Mouse (Mus musculus): ENCODE measurements at regions not wholly inside any gene's neighbourhood (a gene's known extent, or its start where the extent isn't known, plus 50 kb on each side); places are given as distances from the start of the nearest gene placed in this dataset.
"Not testable (repeated sequence)": the region's sequence is repeated elsewhere in the genome, so short reads cannot be mapped to it uniquely, and the experiment has no call there.

DNA sequence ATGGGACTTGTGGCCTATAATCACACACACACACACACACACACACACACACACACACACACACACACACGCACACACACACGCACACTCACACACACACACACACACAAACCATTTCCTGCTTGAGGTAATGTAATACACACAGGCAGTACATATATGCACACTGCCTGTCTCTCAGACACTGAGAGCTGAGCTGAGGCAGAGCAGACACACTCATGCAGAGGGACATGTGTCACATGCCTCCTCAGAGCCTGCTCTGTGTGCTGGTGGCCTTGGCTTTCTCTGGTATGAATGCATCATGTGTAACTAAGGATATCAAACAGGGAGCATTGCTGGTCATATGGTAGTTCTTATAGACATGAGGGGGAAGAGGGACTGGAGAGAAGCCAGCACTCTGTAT, 604.7 kb downstream of the Dad1 start:
- not testable (repeated sequence) for H3K9ac ChIP-seq (ENCODE audit: low read depth, low read length); H3K36me3 ChIP-seq (ENCODE audit: control insufficient read depth, insufficient read depth, low read length); H3K9me3 ChIP-seq (ENCODE audit: control insufficient read depth, low read length); H3K4me2 ChIP-seq (replicated peaks; ENCODE audit: low read depth, low read length); H3K27me3 ChIP-seq (ENCODE audit: control insufficient read depth, insufficient read depth, low read length); H3K27ac ChIP-seq (ENCODE audit: low read depth, low read length); ATAC-seq (ENCODE audit: low FRiP score, low TSS enrichment); H3K4me3 ChIP-seq (ENCODE audit: low read length); H3K4me1 ChIP-seq (ENCODE audit: control insufficient read depth, insufficient read depth, low read length)
- WGBS: 83% methylated on average over 2 of the region's 2 CpGs

DNA sequence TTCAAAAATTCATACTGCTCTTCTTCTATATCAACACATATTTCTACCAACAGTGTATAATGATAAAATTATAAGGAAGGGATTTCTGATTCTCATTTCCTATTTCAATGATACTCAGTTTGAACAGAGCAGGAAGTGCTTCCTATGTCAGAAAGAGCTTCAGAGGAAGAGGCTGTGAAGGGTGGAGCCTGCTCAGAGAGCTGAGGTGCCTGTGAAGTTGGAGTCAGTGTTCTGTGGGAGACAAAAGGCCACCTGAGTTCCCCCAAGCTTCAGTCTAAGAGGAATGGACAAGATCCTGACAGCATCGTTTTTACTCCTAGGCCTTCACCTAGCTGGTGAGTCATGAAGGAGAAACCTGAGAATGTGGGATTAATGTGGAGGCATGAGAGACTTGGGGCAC, 613.5 kb downstream of the Dad1 start:
- not testable (repeated sequence) for H3K36me3 ChIP-seq (ENCODE audit: control insufficient read depth, insufficient read depth, low read length); H3K9ac ChIP-seq (ENCODE audit: low read depth, low read length); H3K4me3 ChIP-seq (ENCODE audit: low read length); H3K27me3 ChIP-seq (ENCODE audit: control insufficient read depth, insufficient read depth, low read length); H3K4me1 ChIP-seq (ENCODE audit: control insufficient read depth, insufficient read depth, low read length); ATAC-seq (ENCODE audit: low FRiP score, low TSS enrichment); H3K9me3 ChIP-seq (ENCODE audit: control insufficient read depth, low read length); H3K4me2 ChIP-seq (replicated peaks; ENCODE audit: low read depth, low read length); H3K27ac ChIP-seq (ENCODE audit: low read depth, low read length)
- WGBS: 33% methylated on average over 1 of the region's 1 CpGs

- not testable (repeated sequence) for ATAC-seq (ENCODE audit: low FRiP score, low TSS enrichment); H3K9ac ChIP-seq (ENCODE audit: low read depth, low read length)
- 73% methylated on average over 1 of the region's 1 CpGs for WGBS
Observed at GRCm38 (mm10) chr14:53637664-53638063, 616.2 kb downstream of the Dad1 start.

GRCm38 (mm10) chr14:53635206-53635605, 618.7 kb downstream of the Dad1 start:
- not testable (repeated sequence) for H3K27ac ChIP-seq (ENCODE audit: low read depth, low read length); ATAC-seq (ENCODE audit: low FRiP score, low TSS enrichment)
- 66% methylated on average over 7 of the region's 7 CpGs for WGBS

More at GRCm38 (mm10) chr14:53637664-53638063, 616.2 kb downstream of the Dad1 start:
- H3K27ac ChIP-seq (ENCODE audit: low read depth, low read length); H3K4me2 ChIP-seq (replicated peaks; ENCODE audit: low read depth, low read length); H3K36me3 ChIP-seq (ENCODE audit: control insufficient read depth, insufficient read depth, low read length); H3K27me3 ChIP-seq (ENCODE audit: control insufficient read depth, insufficient read depth, low read length); H3K4me3 ChIP-seq (ENCODE audit: low read length); H3K9me3 ChIP-seq (ENCODE audit: control insufficient read depth, low read length); H3K4me1 ChIP-seq (ENCODE audit: control insufficient read depth, insufficient read depth, low read length): not testable (repeated sequence)

GRCm38 (mm10) chr14:53634320-53634979, 619.5 kb downstream of the Dad1 start:
- not testable (repeated sequence) for H3K27ac ChIP-seq (ENCODE audit: low read depth, low read length); ATAC-seq (ENCODE audit: low FRiP score, low TSS enrichment); H3K36me3 ChIP-seq (ENCODE audit: control insufficient read depth, insufficient read depth, low read length); H3K4me3 ChIP-seq (ENCODE audit: low read length); H3K9ac ChIP-seq (ENCODE audit: low read depth, low read length); H3K9me3 ChIP-seq (ENCODE audit: control insufficient read depth, low read length); H3K4me2 ChIP-seq (replicated peaks; ENCODE audit: low read depth, low read length); H3K4me1 ChIP-seq (ENCODE audit: control insufficient read depth, insufficient read depth, low read length); H3K27me3 ChIP-seq (ENCODE audit: control insufficient read depth, insufficient read depth, low read length)
- WGBS: 39% methylated on average over 4 of the region's 5 CpGs

More at GRCm38 (mm10) chr14:53635206-53635605, 618.7 kb downstream of the Dad1 start:
- not testable (repeated sequence) for H3K9me3 ChIP-seq (ENCODE audit: control insufficient read depth, low read length); H3K9ac ChIP-seq (ENCODE audit: low read depth, low read length); H3K4me3 ChIP-seq (ENCODE audit: low read length); H3K4me1 ChIP-seq (ENCODE audit: control insufficient read depth, insufficient read depth, low read length); H3K36me3 ChIP-seq (ENCODE audit: control insufficient read depth, insufficient read depth, low read length); H3K27me3 ChIP-seq (ENCODE audit: control insufficient read depth, insufficient read depth, low read length); H3K4me2 ChIP-seq (replicated peaks; ENCODE audit: low read depth, low read length)

DNA sequence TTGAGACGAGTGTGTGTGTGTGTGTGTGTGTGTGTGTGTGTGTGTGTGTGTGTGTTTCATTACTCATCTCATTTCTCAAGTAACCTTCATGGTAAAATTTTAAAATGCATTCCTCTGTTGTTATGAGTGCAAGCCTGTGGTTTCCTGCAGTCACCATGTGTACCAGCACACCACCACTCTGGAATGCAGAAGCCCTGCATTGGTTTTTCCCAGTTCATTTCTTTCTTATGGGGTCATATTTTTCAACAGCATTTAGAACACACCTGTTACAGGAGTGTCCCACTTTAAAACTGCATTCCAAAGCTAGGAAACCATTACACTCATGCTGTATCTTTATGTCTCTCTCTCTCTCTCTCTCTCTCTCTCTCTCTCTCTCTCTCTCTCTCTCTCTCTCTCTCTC, 620.2 kb downstream of the Dad1 start:
- H3K9ac ChIP-seq (ENCODE audit: low read depth, low read length); ATAC-seq (ENCODE audit: low FRiP score, low TSS enrichment); H3K27me3 ChIP-seq (ENCODE audit: control insufficient read depth, insufficient read depth, low read length); H3K4me1 ChIP-seq (ENCODE audit: control insufficient read depth, insufficient read depth, low read length); H3K4me3 ChIP-seq (ENCODE audit: low read length); H3K9me3 ChIP-seq (ENCODE audit: control insufficient read depth, low read length); H3K27ac ChIP-seq (ENCODE audit: low read depth, low read length); H3K36me3 ChIP-seq (ENCODE audit: control insufficient read depth, insufficient read depth, low read length); H3K4me2 ChIP-seq (replicated peaks; ENCODE audit: low read depth, low read length): not testable (repeated sequence)
- WGBS: 58% methylated on average over 1 of the region's 1 CpGs

GRCm38 (mm10) chr14:53621376-53621775, 632.5 kb downstream of the Dad1 start:
- not testable (repeated sequence) for H3K4me3 ChIP-seq (ENCODE audit: low read length); H3K9ac ChIP-seq (ENCODE audit: low read depth, low read length); H3K9me3 ChIP-seq (ENCODE audit: control insufficient read depth, low read length); H3K4me1 ChIP-seq (ENCODE audit: control insufficient read depth, insufficient read depth, low read length); ATAC-seq (ENCODE audit: low FRiP score, low TSS enrichment); H3K27me3 ChIP-seq (ENCODE audit: control insufficient read depth, insufficient read depth, low read length); H3K27ac ChIP-seq (ENCODE audit: low read depth, low read length); H3K4me2 ChIP-seq (replicated peaks; ENCODE audit: low read depth, low read length); H3K36me3 ChIP-seq (ENCODE audit: control insufficient read depth, insufficient read depth, low read length)
- WGBS: 57% methylated on average over 4 of the region's 4 CpGs

GRCm38 (mm10) chr14:53616061-53616460, 637.8 kb downstream of the Dad1 start:
- H3K4me3 ChIP-seq (ENCODE audit: low read length); H3K9ac ChIP-seq (ENCODE audit: low read depth, low read length); H3K4me1 ChIP-seq (ENCODE audit: control insufficient read depth, insufficient read depth, low read length); H3K9me3 ChIP-seq (ENCODE audit: control insufficient read depth, low read length); H3K27me3 ChIP-seq (ENCODE audit: control insufficient read depth, insufficient read depth, low read length); H3K4me2 ChIP-seq (replicated peaks; ENCODE audit: low read depth, low read length); ATAC-seq (ENCODE audit: low FRiP score, low TSS enrichment); H3K27ac ChIP-seq (ENCODE audit: low read depth, low read length); H3K36me3 ChIP-seq (ENCODE audit: control insufficient read depth, insufficient read depth, low read length): not testable (repeated sequence)
- WGBS: 47% methylated on average over 3 of the region's 3 CpGs

DNA sequence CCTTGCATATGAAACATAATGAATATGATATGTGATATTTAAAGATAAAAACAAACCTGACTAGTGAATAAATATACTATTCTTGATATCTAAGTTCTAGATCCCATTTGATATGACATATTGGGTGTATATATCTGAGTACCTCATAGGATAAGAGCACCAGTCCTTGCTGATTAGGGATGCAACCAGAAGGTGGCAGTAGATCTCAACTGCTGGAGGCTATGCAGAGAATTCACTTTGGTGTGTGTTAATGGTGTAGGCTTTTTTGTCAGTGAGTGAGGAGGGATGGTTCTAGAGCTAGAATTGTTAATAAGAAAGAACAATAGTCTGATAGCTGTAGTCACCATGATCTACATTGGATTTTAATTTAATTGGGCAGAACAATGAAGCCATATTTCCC, 639.6 kb downstream of the Dad1 start:
- Histone ChIP-seq H3K9me3 (ENCODE audit: control insufficient read depth, low read length) (no peaks in the 10 kb centered on the region), H3K36me3 (ENCODE audit: control insufficient read depth, insufficient read depth, low read length) (no peaks in the 10 kb centered on the region), H3K27me3 (ENCODE audit: control insufficient read depth, insufficient read depth, low read length) (no peaks in the 10 kb centered on the region), H3K4me3 (ENCODE audit: low read length) (no peak overlapping the region), H3K9ac (ENCODE audit: low read depth, low read length) (no peak overlapping the region), H3K4me2 (replicated peaks; ENCODE audit: low read depth, low read length) (no peak overlapping the region), H3K27ac (ENCODE audit: low read depth, low read length) (no peak overlapping the region), H3K4me1 (ENCODE audit: control insufficient read depth, insufficient read depth, low read length) (no peaks in the 10 kb centered on the region)
- ATAC-seq (ENCODE audit: low FRiP score, low TSS enrichment): no peak
